Mouse (Mus musculus) megakaryocyte progenitor cell, adult 5-6 weeks (primary cell): ENCODE measurements at regions not wholly inside any gene's neighbourhood (a gene's known extent, or its start where the extent isn't known, plus 50 kb on each side); places are given as distances from the start of the nearest gene placed in this dataset.

Experiments used
- ATAC-seq: replicated peaks from 2 replicates; pipeline ENCODE4 v1.8.0; 2016; ENCODE audit warnings: mild to moderate bottlenecking, moderate TSS enrichment, inconsistent platforms; ENCODE audit not compliant: poor library complexity

DNA sequence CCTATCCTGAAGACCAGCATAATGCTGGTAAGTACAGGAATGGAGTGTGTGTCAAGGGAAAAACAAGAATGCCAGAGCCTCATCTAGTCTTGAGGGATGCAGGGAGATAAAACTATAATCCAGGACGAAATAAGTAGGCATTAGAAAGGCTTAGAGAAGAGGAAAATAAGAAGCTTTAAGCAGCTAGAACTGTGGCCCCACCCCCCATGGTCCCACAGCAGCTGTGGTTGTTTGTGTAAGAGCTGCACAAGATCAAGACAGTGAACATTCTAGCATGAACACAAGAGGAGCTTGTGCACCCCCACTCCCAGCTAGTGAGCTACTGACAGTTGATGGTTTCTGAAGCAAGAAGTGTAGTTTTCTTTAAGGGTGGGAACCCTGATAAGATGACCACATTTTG is 315.9 kb downstream of the Tmem135 start:
- 0 out of 2 replicates have a peak, but pooled peaks have one; percentile 23 for ATAC-seq

DNA sequence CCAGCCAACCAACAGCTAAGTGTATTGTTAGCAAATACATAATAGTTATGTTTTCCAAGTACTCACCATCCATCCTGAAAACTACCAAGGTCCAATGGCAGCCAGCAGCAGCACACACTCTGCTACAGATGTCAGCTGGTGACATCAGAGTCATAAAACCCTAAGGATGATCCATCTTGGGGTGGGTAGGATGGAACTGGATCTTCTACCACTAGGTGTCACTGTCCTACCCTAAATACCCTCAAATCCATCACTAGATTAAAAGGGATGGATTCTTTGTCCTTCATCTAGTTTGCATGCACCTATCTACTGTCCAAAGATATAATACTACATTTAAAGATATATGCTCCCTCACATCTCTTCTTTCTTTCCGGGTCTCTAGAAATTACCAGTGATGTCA is 317.7 kb downstream of the Tmem135 start:
- ATAC-seq, result peak; percentile 95

DNA sequence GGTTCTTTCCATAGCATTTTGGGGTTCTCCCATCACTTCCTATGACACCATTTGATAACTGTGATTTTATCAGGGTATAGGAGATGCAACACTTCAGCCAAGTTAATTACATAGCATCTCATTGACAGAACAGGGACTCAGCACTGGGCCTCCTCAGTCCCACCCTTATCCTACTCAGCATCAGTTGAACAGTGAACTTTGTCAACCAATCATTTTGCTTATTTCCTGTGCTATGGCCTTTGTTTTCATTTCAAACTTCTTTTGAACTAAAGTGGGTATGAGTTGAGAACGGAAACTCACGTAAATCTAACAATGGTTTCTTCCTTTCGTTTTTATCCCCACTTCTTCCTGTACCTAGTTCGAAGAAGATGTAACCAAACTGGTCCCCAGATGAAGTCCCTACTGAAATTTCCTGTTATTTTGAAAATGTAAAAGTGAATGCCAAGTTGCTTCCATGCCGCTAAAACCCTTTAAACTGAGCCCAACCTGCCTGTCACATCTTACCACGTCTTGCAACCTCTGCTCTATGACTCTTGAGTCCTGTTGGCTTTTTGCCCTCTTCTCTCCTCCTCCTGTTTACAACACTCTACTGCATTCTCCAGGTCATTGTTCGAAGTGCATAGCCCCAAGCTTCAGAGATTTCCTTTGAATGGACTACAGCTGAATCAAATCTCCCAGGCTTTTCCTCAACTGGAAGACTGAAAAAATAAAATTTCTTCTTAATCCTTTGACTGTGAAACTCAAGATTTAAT is 329.9 kb downstream of the Tmem135 start:
- no peak for ATAC-seq

DNA sequence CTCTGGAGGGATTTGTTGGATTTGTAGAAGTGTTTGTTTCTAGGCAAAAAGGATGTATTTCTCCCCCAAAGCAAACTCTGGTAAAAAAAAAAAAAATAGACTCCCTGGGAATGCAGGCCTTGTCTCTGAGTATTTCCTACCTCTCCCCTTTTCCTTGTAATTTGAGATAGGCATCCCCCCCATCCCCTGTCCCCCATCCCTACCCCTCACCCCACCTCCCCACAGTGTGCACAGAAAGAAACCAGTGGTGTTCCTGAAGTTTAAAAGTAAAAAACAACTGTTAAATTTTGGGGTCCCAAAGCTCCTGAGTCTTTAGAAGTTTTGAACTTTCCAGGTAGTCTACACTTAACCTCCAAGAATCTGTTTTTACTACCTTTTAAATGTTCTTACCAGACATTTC is 334.0 kb downstream of the Tmem135 start:
- no peak for ATAC-seq

DNA sequence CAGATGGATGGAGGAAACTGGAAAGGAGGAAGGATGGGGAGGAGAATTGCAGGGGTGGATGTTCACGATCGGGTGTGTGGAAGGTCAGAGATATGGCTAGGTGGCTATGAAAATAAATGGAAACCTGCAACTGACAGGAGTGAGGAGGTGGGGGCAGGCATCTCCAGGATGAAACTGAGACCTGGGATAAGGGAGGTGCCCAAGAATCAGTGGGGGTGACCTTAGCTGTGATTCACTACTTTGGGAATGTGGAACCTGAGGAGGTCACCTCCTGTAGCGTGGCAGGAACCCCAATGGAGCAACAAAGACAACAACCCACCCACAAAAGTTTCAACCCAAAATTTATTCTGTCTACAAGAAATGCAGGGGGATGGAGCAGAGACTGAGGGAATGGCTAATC is 339.6 kb downstream of the Tmem135 start:
- no peak for ATAC-seq

DNA sequence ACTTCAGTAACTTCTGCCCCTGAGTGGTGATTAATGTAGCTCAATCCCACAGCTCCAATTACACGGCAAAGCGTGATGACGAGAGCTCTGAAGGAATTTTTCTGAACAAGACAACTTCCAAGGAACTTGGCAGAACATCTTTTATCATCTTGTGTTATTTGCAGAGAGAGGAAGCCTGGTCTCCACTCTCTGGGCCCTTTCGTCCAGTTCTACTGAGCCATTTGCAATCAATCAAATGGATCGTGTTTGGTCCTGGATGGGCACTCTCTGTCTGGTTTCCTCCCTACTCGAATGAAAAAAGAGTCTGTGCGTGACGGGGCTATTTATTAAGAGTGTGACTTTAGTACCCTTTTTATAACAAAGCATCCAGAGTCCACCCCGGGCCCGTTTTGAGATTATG is 340.4 kb downstream of the Tmem135 start:
- no peak for ATAC-seq

DNA sequence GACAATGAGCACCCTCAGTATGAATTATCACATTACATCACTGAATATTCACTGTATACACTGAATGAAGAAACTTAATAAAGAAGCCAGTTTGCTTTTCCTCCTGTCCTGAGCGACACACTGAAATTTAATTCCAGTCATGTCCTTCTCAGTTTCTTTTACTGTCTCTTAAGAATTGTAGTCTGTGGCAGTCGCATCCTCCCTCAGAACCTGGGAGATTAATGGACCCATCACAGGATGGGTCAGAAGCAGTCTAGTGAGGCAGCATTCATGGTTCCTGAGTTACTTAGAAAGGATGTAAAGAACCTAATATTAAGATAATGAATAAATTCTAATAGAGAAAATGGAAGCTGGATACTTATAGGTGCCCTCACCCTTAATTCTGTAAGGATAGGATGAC is 349.5 kb downstream of the Tmem135 start:
- no peak for ATAC-seq

DNA sequence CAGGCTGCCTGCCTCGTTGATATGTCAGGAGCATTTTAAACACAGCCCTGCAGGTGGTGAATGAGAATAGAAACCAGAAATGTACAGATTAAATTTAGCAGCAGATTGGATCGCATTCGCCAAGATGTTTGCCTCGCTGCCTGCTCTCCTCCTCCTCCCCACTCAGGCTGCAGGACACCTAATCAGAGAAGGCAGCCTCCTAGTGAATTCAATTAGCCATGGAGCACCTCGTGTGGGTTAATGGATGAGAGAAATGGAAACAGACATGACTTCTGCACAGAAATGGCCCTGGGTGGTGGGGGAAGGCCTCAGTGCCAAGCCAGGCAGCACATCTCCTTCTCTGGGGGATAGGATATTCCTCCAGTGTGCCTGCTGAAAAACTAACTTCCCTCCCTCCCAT is 352.8 kb downstream of the Tmem135 start:
- ATAC-seq, result no peak

DNA sequence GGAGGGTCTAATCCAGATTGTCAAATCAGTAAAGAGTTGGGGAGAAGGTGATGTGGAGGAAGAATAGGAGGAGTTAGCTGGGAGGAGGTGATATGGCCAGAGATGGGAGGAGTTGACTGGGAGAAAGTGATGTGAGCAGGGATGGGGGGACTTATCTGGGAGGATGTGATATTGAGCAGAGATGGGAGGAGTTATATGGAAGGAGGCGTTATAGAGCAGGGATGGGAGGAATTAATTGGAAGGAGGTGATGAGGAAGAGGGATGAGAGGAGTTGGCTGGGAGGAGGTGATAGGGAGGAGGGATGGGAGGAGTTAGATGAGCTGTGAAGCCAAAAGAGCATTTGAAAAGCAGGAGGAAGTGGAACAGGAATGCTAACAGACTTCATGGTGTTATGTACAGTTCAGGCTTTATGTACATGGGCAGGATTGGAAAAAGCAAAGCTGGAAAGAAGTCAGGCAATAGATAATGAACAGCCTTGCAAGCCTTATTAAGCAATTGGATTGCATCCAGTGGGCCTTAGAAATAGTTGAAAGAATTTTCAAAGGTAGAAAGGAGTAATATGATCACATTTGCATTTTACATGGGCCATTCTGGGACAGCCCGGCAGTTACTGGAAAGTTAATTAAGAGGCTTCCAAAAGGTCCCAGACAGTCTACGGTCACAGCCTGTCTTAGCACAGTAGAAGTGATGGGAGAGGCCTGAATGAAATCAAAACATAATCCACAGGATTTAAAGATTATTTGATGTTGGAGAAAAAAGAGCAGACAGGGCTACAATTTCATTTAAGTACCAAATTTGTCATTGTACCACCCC is 357.4 kb downstream of the Tmem135 start:
- ATAC-seq, result no peak

DNA sequence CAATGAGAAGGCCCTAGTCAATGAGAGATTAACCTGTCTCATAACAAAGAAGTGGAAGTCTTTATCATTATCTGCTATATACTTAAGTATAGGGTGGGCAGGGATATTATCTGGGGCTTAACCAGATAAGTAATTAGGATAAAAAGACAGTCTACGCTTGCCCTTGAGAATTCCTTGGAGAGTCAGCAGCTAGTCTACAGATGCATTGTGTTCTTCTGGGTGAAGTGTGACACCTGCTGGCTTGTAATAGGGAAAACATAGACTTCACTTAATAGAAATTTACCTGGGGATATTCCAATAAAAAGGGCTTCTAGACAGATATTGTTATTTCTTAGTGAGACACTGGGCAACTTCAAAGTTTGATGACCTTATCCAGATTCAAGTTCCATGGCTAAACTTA is 361.0 kb downstream of the Tmem135 start:
- ATAC-seq, result no peak

DNA sequence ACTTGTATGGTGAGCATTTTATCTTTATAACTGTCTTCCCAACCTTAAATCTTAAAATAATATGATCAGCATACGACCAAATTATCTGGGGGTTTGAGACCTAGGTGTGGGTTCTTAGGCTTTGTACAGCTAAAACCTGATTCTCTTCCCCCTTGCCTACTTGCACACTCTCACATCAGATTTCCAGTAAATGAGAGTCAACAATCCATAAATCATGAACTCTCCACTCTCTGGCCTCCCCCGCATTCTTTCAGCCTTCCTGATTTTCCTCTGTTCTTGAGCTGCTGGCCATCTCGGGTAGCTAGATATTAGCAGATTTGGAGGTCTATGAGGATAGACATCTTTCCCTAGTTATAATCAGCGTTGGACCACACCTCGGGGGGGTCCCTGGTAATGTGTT is 362.7 kb downstream of the Tmem135 start:
- no peak for ATAC-seq

DNA sequence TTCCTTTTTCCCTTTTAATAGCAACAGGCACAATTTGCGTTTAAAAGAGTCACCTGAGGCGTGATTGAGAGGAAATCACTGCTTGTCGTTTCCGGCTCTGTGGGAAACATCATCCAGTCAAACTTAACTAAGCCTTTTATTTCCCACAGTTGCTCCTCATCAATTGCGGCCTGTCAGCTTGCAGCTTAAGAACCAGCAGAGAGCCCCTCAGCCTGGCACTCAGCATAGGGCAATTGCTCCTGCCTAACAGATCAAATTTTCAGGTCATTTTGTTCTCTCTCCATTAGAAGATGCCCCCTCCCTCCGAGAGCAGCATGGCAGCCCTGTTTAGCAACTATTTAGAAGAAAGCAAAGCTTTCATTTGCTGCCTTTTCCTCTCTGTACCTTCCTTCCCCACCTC is 363.9 kb downstream of the Tmem135 start:
- ATAC-seq, result no peak

DNA sequence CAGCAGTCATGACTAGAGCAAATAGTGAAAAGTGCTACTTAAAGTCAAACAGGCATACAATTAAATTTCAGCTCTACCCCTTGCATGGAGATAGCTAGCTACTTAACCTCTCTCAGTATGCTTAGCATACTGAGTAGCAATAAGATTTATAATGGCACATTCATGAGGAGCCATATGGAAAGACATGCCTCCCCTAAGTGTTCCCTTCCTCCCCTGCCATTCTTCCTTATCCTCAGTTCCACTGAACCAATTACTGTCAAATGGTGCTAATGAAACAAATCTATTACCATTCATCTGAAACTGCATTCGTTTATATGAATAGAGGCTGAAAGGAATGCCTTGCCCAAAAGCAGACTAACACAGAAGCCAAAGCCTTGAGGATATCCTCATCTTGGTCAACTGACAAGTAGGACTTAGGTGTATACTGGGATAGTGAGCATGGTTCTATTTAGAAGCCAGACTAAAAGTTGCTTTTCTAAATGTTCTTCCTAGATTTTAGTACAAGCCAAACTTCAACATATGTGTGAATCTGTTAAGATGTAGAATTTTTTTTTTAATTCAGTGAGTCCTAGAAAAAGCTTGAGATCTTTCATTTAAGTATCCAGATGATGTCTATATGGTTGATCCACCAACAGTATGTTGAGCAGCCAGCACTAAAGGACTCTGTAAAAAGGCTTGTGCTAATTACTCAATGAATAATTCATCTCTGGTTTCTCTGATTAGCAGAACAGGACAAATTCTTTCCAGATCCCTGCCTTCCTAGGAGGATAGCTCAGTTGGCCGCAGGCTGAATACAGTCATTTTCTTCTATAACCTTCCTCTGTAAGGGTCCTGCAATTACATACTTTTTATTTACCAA is 368.7 kb downstream of the Tmem135 start:
- no peak for ATAC-seq

DNA sequence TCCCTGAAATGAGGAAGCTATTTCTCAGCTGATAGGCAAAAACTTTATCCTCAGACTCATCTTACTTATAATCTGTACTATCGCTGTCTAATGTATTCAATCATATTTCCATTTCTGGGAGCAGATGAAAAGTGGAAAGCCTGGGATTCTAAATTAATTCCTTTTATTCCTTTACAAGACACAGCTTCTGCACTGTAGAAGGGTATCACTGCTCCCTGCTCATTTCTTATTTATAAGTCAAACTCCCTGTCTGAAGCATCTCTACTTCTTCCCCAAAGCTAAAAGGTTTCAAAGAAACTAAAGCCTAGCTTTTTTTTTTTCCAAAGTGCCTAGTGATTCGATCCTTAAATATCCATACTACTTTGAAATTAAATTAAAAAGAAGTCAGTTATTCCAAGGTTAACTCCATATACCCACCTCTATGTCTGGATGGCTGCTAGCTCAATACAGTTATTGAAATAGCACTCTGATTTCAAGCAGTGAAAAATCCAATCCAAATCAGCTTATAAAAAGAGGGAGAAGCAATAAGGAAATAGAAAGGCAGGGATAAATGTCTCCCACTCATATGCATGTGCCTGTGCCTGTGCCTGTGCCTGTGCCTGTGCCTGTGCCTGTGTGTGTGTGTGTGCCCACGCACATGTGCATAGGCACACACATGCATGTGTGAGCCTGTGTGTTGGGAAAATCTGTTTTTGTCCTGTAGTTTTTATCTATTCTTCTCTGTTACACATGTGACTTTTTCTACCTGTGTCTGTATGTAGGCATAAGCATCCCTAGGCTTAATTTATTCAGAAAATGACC is 380.6 kb downstream of the Tmem135 start:
- no peak for ATAC-seq

DNA sequence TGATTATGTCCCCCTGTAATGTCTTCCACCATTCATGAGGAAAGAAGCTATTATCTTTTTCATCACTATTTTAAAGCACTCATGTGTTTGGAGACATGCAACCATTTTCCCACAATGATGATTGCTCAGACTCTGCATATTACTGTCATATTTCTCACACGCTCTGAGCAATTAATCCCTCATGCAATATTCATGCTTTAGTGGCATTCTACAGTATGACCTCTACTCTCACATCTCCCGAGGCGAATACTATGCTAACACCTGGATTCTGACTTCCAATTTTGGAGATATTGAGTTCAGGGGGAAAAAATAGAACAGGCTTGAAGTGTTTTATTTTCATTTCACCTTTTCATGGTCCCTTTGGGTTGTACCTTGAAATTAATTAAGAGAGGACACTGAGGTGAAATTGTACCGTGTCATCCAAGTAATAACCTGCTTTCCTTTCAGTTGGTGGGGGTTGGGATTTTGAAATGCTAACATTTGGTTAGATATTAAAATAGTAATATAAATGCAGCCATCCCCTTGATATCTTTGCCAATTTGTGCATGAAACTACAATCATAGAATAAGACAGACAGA is 405.1 kb downstream of the Tmem135 start:
- no peak for ATAC-seq

DNA sequence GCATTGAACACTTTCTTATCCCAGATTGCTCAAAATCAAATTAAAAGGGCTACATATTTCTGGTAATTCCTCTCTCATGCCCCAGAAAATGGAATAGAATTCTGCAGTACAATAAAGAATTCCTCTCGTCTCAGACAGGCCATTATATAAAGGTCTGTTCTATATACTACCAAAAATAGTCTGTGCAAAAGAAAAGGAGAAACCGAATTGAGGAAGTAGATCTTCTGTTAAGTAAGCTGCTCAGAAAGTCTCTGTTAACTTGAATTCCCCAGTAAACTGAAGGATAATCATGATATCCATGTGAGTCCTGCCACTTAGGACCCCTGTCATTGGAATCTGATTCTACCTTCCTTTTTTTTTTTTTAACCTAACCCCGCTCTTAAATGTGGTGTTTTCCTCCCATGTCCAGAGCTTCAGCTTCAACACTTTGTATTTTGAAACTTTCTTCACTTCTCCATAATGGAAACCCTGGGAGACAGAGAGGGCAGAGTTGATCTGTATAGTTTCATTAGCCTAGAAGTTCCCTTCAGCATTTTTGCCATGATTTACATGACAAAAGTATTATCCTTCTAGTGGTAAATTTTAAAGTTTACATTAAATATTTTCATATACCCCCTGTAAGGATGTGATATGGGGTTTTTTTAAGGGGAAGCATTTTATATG is 406.1 kb downstream of the Tmem135 start:
- peak; percentile 64 for ATAC-seq

DNA sequence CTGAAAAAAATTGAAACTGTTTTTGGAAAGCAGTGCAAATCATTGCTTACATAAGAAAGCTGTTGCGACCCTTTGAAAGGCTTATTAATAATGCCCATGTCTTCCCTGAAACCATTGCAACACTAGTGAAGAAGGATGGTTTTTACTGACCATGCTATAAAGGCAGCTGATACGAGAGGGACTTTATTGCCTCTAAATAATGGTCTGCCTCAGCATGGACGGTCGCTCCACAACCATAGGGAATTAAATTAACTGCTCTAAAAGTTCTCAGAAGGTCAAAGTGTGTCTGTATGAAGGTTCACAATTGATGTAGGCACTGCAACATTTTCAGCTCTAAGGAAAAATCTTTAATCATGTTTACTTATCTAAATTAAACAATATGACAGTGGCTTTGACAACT is 429.6 kb downstream of the Tmem135 start:
- no peak for ATAC-seq

DNA sequence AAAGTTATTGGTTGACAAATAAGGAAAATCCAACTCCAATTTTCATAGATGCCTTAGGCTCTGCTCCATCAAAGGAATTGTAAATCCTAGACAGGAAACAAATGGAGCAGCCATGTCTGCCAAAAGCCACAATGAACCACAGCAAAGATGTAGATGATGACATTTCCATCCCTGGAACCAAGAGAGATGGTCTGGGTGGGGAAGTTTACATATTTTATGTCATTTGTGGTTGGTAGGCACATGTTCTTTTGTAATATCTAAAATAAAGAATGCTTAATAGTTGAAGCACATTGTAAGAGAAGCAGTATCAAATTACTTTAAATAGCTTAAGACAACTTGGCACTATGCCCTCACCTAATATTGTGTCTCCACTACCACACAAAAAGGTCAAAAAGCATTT is 443.2 kb downstream of the Tmem135 start:
- no peak for ATAC-seq

DNA sequence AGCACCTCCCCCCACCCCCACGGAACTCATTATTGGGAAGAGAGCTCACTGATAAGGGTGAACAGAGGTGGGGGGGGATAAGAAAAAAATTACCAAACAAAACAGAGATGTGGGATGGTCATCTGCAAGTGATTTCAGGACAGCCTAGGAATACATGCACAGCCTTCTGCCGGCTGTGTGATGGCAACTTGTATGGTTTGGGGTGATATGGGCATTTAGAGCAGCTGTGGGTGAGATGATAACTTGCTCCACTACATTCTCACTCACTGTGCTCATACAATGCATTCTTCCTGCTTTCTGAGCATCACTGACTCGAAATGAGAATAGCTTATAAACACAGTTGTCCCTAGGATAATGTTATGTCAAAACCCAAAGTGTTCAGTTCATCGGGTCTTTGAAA is 443.8 kb downstream of the Tmem135 start:
- no peak for ATAC-seq
